ENCODE assay signal across 15 mouse cellular contexts in genomic region chr16:27526669-27527068, GRCm38 (mm10).
"Had no signal": no experiment of that assay in that cellular context is flagged by ENCODE, and none has a peak within 500 bp of the region (broad histone marks: within the 10 kb centered on the region; RNA-seq: fewer than 3 reads in every experiment).

No protein-coding gene starts in this region.

- H3K4me1 ChIP-seq: stomach, embryonic 15.5 days had no signal

- ATAC-seq: intestine, postnatal 0 days; midbrain, embryonic 15.5 days had no signal

- H3K9me3 ChIP-seq: limb, embryonic 12.5 days; midbrain, embryonic 15.5 days; neural tube, embryonic 13.5 days; stomach, embryonic 15.5 days had no signal

- H3K4me2 ChIP-seq: limb, embryonic 12.5 days; midbrain, embryonic 11.5 days; midbrain, embryonic 15.5 days; neural tube, embryonic 13.5 days; stomach, embryonic 15.5 days had no signal

- H3K9ac ChIP-seq: limb, embryonic 12.5 days; liver, embryonic 14.5 days; midbrain, embryonic 15.5 days; neural tube, embryonic 13.5 days; stomach, embryonic 15.5 days had no signal

- DNase-seq: kidney, adult 9 months; kidney, postnatal 10 days; kidney, postnatal 4 days; lung, adult 18-20 months; lung, postnatal 10 days; lung, postnatal 4 days; right cerebral cortex, postnatal 14 days; thymus, postnatal 4 days had no signal

- H3K27ac ChIP-seq: limb, embryonic 12.5 days; liver, embryonic 14.5 days; midbrain, embryonic 15.5 days; neural tube, embryonic 13.5 days; stomach, embryonic 15.5 days had no signal

- H3K27me3 ChIP-seq: limb, embryonic 12.5 days; midbrain, embryonic 15.5 days; neural tube, embryonic 13.5 days; stomach, embryonic 15.5 days had no signal

- H3K36me3 ChIP-seq: limb, embryonic 12.5 days; midbrain, embryonic 15.5 days; neural tube, embryonic 13.5 days; stomach, embryonic 15.5 days had no signal

- H3K4me3 ChIP-seq: limb, embryonic 12.5 days; midbrain, embryonic 15.5 days; neural tube, embryonic 13.5 days; stomach, embryonic 15.5 days had no signal
